Mouse (Mus musculus) brown adipose tissue, adult 24 weeks (tissue): Measurements from ENCODE around the gene Fnip2. TPM values are rescaled to one million over a fixed set of nuclear protein-coding genes. Genes with fewer than 3 reads are reported as not detected.
A peak's percentile ranks its signal among the peaks of the same experiment; 100 is the strongest.

ENCODE experiments used
- H3K27ac ChIP-seq: fragments of 200-500 bp; replicated peaks from 2 replicates; pipeline ENCODE4 v1.5.1; 2012; ENCODE audit warnings: low read depth, mild to moderate bottlenecking, low read length
- H3K4me1 ChIP-seq: fragments of 200-500 bp; 2 replicates; pipeline ENCODE4 v1.6.1; 2012; ENCODE audit warnings: low read length, mixed read lengths; ENCODE audit not compliant: control insufficient read depth, insufficient read depth, insufficient read length
- H3K4me3 ChIP-seq: fragments of 200-500 bp; 2 replicates; pipeline ENCODE4 v1.5.1; 2012; ENCODE audit warnings: low read depth, mild to moderate bottlenecking, low read length, moderate library complexity; ENCODE audit not compliant: insufficient read depth
- polyA plus RNA-seq: library from polyadenylated mRNA; stranded (reverse); fragments of >200 nt; gene quantifications from 2 replicates; pipeline ENCODE4 v1.2.4, GENCODE M21; 2012; ENCODE audit not compliant: missing spikeins, insufficient read depth, insufficient read length

Fnip2 gene
- 2.7 and 4.2 TPM in 2 replicates for polyA plus RNA-seq

- H3K27ac ChIP-seq = peak within 1 kb of the TSS; percentile 92
- peak within 1 kb of the TSS; percentile 69 for H3K4me3 ChIP-seq
- peaks cover 2% of the 10 kb centered on the region; the same call in 1 of the 2 replicates for H3K4me1 ChIP-seq
Measured at GRCm38 (mm10) chr3:79567703-79568362, at the start of gene Fnip2. Gene Fnip2, minus strand, starts transcription at chr3:79567796.

GRCm38 (mm10) chr3:79609886-79610285 lies 42.3 kb upstream of the Fnip2 start:
- no peak overlapping the region for H3K4me3 ChIP-seq
- no peaks in the 10 kb centered on the region for H3K4me1 ChIP-seq
- H3K27ac ChIP-seq = no peak overlapping the region

GRCm38 (mm10) chr3:79595468-79595867 lies 27.9 kb upstream of the Fnip2 start:
- no peaks in the 10 kb centered on the region for H3K4me1 ChIP-seq
- no peak overlapping the region for H3K4me3 ChIP-seq
- H3K27ac ChIP-seq = no peak overlapping the region

GRCm38 (mm10) chr3:79591793-79592471 lies 24.3 kb upstream of the Fnip2 start:
- peak overlapping the region; percentile 78 for H3K4me3 ChIP-seq
- no peaks in the 10 kb centered on the region for H3K4me1 ChIP-seq
- H3K27ac ChIP-seq = peak overlapping the region; percentile 67

GRCm38 (mm10) chr3:79590863-79591792 lies 23.5 kb upstream of the Fnip2 start, which contains the start of gene Ppid:
Gene Ppid, plus strand, starts transcription at chr3:79591342.
- Histone ChIP-seq H3K4me1 (no peaks in the 10 kb centered on the region), H3K4me3 (peak within 1 kb of the TSS; percentile 78), H3K27ac (peak within 1 kb of the TSS; percentile 76)

GRCm38 (mm10) chr3:79589671-79590070 lies 22.1 kb upstream of the Fnip2 start:
- H3K4me3 ChIP-seq = no peak overlapping the region
- H3K4me1 ChIP-seq = no peaks in the 10 kb centered on the region
- no peak overlapping the region for H3K27ac ChIP-seq

GRCm38 (mm10) chr3:79586804-79587203 lies 19.2 kb upstream of the Fnip2 start:
- Histone ChIP-seq H3K4me1 (no peaks in the 10 kb centered on the region), H3K4me3 (no peak overlapping the region), H3K27ac (no peak overlapping the region)

GRCm38 (mm10) chr3:79579891-79580575 lies 12.4 kb upstream of the Fnip2 start:
- Histone ChIP-seq H3K4me1 (no peaks in the 10 kb centered on the region), H3K4me3 (no peak overlapping the region), H3K27ac (no peak overlapping the region)

- H3K4me1 ChIP-seq = no peaks in the 10 kb centered on the region
- no peak overlapping the region for H3K4me3 ChIP-seq
- H3K27ac ChIP-seq = no peak overlapping the region
Measured at GRCm38 (mm10) chr3:79578164-79578563, 10.6 kb upstream of the Fnip2 start.

- Histone ChIP-seq H3K4me3 (no peak overlapping the region), H3K27ac (no peak overlapping the region)
Measured at GRCm38 (mm10) chr3:79577606-79578005, 10.0 kb upstream of the Fnip2 start.

GRCm38 (mm10) chr3:79576865-79577264 lies 9.3 kb upstream of the Fnip2 start:
- H3K4me1 ChIP-seq = no peaks in the 10 kb centered on the region
- no peak overlapping the region for H3K4me3 ChIP-seq
- no peak overlapping the region for H3K27ac ChIP-seq

More at GRCm38 (mm10) chr3:79577606-79578005, 10.0 kb upstream of the Fnip2 start:
- H3K4me1 ChIP-seq = no peaks in the 10 kb centered on the region

- Histone ChIP-seq H3K4me3 (no peak overlapping the region), H3K4me1 (no peaks in the 10 kb centered on the region), H3K27ac (no peak overlapping the region)
Measured at GRCm38 (mm10) chr3:79576468-79576816, 8.8 kb upstream of the Fnip2 start.

- no peak overlapping the region for H3K27ac ChIP-seq
- H3K4me3 ChIP-seq = no peak overlapping the region
- no peaks in the 10 kb centered on the region for H3K4me1 ChIP-seq
Measured at GRCm38 (mm10) chr3:79575576-79576467, 8.2 kb upstream of the Fnip2 start.

GRCm38 (mm10) chr3:79574336-79574735 lies 6.7 kb upstream of the Fnip2 start:
- Histone ChIP-seq H3K4me3 (no peak overlapping the region), H3K4me1 (no peaks in the 10 kb centered on the region)

More at GRCm38 (mm10) chr3:79574336-79574735, 6.7 kb upstream of the Fnip2 start:
- H3K27ac ChIP-seq = no peak overlapping the region
